Mouse (Mus musculus): ENCODE data around the gene Gm4064. TPM values are rescaled to one million over a fixed set of nuclear protein-coding genes. Genes with fewer than 3 reads are reported as not detected.
"Not testable (repeated sequence)": the region's sequence is repeated elsewhere in the genome, so short reads cannot be mapped to it uniquely, and the experiment has no call there.

Gene Gm4064
- total RNA-seq (2014; rRNA removed) (not detected in 2 replicates), polyA plus RNA-seq (2012; rRNA removed) (not detected in 2 replicates)

DNA sequence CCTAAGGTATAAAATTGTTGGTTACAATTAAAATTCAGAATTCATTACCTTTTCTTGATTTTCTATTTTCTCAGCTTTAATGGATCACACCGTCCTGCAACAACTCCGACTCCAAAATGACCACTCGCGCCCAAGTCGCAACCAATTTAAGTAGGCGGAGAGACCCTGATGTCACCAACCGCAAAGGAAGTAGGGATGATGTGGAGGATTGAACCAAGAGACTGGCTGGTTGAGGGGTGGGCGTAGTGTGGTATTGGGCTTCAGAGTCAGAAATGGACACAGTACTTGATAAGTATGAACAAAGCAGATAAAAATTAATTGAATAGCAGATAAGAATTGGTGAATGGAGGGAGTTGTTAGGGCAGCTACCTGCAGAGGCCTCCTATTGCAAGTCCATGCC is at the start of gene Gm4064:
Gene Gm4064 (minus strand): TSS at position 101 of the 400 bp plus-strand sequence.
- WGBS, result no CpG with 5 or more reads among the region's 8 CpGs
- H3K4me3 ChIP-seq (ENCODE audit: insufficient read depth, low read depth, low read length); H3K79me2 ChIP-seq (ENCODE audit: control insufficient read depth, insufficient read depth, low read length); H3K27me3 ChIP-seq (ENCODE audit: control insufficient read depth, insufficient read depth, low read length); H3K36me3 ChIP-seq (ENCODE audit: control insufficient read depth, insufficient read depth, low read length); H3K27ac ChIP-seq (replicated peaks; ENCODE audit: insufficient read depth, low read depth, low read length); H3K9ac ChIP-seq (ENCODE audit: low read depth, low read length); H3K4me1 ChIP-seq (ENCODE audit: control insufficient read depth, insufficient read depth, low read length); DNase-seq (ENCODE audit: extremely low read depth, low read depth, low spot score): not testable (repeated sequence)

DNA sequence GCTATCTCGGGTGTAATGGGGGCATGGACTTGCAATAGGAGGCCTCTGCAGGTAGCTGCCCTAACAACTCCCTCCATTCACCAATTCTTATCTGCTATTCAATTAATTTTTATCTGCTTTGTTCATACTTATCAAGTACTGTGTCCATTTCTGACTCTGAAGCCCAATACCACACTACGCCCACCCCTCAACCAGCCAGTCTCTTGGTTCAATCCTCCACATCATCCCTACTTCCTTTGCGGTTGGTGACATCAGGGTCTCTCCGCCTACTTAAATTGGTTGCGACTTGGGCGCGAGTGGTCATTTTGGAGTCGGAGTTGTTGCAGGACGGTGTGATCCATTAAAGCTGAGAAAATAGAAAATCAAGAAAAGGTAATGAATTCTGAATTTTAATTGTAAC is 34.4 kb upstream of the Gm4064 start, which contains the start of the genes Rbmy and Gm10256:
Gene Rbmy (plus strand): TSS at position 301 of the 400 bp plus-strand sequence.
Gene Gm10256 (plus strand): TSS at position 320 of the 400 bp plus-strand sequence.
- not testable (repeated sequence) for H3K27ac ChIP-seq (replicated peaks; ENCODE audit: insufficient read depth, low read depth, low read length); DNase-seq (ENCODE audit: extremely low read depth, low read depth, low spot score); H3K9ac ChIP-seq (ENCODE audit: low read depth, low read length); H3K4me3 ChIP-seq (ENCODE audit: insufficient read depth, low read depth, low read length); H3K36me3 ChIP-seq (ENCODE audit: control insufficient read depth, insufficient read depth, low read length); H3K27me3 ChIP-seq (ENCODE audit: control insufficient read depth, insufficient read depth, low read length); H3K79me2 ChIP-seq (ENCODE audit: control insufficient read depth, insufficient read depth, low read length); H3K4me1 ChIP-seq (ENCODE audit: control insufficient read depth, insufficient read depth, low read length)
- no CpG with 5 or more reads among the region's 9 CpGs for WGBS

Other genes starting within 250 kb of the Gm4064 start
- gene H2al2c, start 197.1 kb downstream of the Gm4064 start, total RNA-seq (2014; rRNA removed), result not detected in 2 replicates
- not detected in 2 replicates for gene H2al2c, start 197.1 kb downstream of the Gm4064 start, polyA plus RNA-seq (2012; rRNA removed)
- not detected in 2 replicates for gene Sry, start 132.5 kb downstream of the Gm4064 start, total RNA-seq (2014; rRNA removed)
- gene Sry, start 132.5 kb downstream of the Gm4064 start, polyA plus RNA-seq (2012; rRNA removed), result not detected in 2 replicates
- not detected in 2 replicates for gene H2al2b, start 75.5 kb downstream of the Gm4064 start, total RNA-seq (2014; rRNA removed)
- not detected in 2 replicates for gene H2al2b, start 75.5 kb downstream of the Gm4064 start, polyA plus RNA-seq (2012; rRNA removed)
- gene Rbmy, start 34.5 kb upstream of the Gm4064 start, total RNA-seq (2014; rRNA removed), result not detected in 2 replicates
- gene Rbmy, start 34.5 kb upstream of the Gm4064 start, polyA plus RNA-seq (2012; rRNA removed), result not detected in 2 replicates
- gene Gm10256, start 34.5 kb upstream of the Gm4064 start, total RNA-seq (2014; rRNA removed), result not detected in 2 replicates
- gene Gm10256, start 34.5 kb upstream of the Gm4064 start, polyA plus RNA-seq (2012; rRNA removed), result not detected in 2 replicates
- gene Gm10352, start 104.8 kb upstream of the Gm4064 start, total RNA-seq (2014; rRNA removed), result not detected in 2 replicates
- not detected in 2 replicates for gene Gm10352, start 104.8 kb upstream of the Gm4064 start, polyA plus RNA-seq (2012; rRNA removed)
- not detected in 2 replicates for gene Gm29289, start 136.4 kb upstream of the Gm4064 start, total RNA-seq (2014; rRNA removed)
- gene Gm29289, start 136.4 kb upstream of the Gm4064 start, polyA plus RNA-seq (2012; rRNA removed), result not detected in 2 replicates

All from liver, adult 2 months (tissue).